Mouse (Mus musculus): Measurements from ENCODE around the gene Rrad. TPM values are rescaled to one million over a fixed set of nuclear protein-coding genes. Genes with fewer than 3 reads are reported as not detected.

Rrad gene
- polyA plus RNA-seq, 1 experiment from 2014 or later, result 1.5 TPM

DNA sequence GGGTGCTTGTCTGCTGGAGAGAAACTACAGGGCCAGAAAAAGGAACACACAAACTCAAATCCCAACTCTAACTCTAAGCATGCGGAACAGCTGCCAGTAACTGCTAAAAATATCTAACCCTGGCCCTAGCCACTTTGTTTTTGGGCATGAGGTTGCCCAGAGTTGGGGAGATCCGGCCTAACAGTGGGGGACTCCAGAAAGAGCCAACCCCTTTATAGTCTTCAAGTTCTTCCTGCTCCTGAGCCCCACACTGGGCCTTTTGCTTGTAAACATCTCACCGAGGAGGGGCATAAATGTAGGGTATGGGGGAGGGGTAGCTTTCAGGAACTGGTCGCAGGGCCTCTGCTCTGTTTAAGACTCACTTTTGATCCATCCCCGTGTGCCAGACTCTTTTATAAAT is 848 bp upstream of the Rrad start:
- H3K4me3 ChIP-seq, result no peak overlapping the region

DNA sequence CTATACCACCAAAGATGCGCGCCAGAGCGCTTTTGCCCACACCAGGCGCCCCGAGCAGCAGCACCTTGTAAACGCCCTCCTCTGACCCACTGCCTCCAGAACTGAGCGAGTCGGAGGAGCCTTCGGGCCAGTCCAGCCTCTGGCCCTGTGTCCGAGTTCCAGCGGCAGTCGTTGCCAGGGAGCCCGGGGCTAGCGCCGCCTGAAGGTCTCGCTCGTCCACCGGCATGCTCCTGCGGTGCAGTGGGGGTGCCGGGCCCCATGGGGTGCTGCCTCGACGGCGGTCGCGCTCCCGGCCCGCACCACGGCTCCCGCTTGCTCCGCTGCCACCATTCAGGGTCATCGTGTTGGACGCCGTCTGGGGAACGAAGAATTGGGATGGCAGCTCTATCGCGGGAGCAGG is 553 bp downstream of the Rrad start:
- peak; percentile 33 for DNase-seq (ENCODE audit: low spot score)
- under 1% methylated on average over 36 of the region's 36 CpGs for WGBS
- peaks cover 27% of the 10 kb centered on the region for H3K4me1 ChIP-seq (replicated peaks)
- peaks cover 43% of the 10 kb centered on the region for H3K27me3 ChIP-seq (ENCODE audit: insufficient read depth, poor library complexity, severe bottlenecking)
- peak overlapping the region; percentile 54 for H3K4me3 ChIP-seq
- peak overlapping the region; percentile 70; the same call in 1 of the 2 replicates for H3K27ac ChIP-seq
- no peaks in the 10 kb centered on the region for H3K9me3 ChIP-seq
- peaks cover 8% of the 10 kb centered on the region for H3K36me3 ChIP-seq

More for the DNA sequence above, 848 bp upstream of the Rrad start:
- peaks cover 13% of the 10 kb centered on the region for H3K36me3 ChIP-seq
- 34% methylated on average over 5 of the region's 5 CpGs for WGBS
- H3K27me3 ChIP-seq (ENCODE audit: insufficient read depth, poor library complexity, severe bottlenecking), result peaks cover 43% of the 10 kb centered on the region
- H3K27ac ChIP-seq, result no peak overlapping the region
- H3K9me3 ChIP-seq, result no peaks in the 10 kb centered on the region
- no peak for DNase-seq (ENCODE audit: low spot score)
- peaks cover 27% of the 10 kb centered on the region for H3K4me1 ChIP-seq (replicated peaks)

DNA sequence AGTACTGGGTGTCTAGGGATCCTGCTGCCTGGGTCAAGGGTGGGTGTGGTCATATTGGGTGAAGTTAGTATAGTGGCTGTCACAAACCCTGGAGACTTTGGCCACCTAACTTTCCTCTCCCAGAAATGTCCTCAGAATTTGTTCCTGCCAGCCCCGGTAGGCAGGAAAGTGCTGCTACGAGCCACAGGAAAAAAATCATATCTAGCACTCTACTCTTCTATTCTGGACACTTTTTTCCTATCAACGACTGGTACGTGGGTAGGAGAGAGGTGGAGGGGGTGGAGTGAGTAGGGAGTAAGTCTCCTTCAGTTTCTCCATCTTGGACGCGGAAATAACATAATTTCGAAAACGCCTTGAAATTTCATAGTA is 1.0 kb downstream of the Rrad start:
- H3K36me3 ChIP-seq, result peaks cover 3% of the 10 kb centered on the region
- no peak overlapping the region for H3K27ac ChIP-seq
- WGBS, result 37% methylated on average over 8 of the region's 8 CpGs
- peaks cover 27% of the 10 kb centered on the region for H3K4me1 ChIP-seq (replicated peaks)
- H3K4me3 ChIP-seq, result peak overlapping the region; percentile 54; the same call in 1 of the 2 replicates
- peaks cover 43% of the 10 kb centered on the region for H3K27me3 ChIP-seq (ENCODE audit: insufficient read depth, poor library complexity, severe bottlenecking)
- no peaks in the 10 kb centered on the region for H3K9me3 ChIP-seq
- DNase-seq (ENCODE audit: low spot score), result no peak

DNA sequence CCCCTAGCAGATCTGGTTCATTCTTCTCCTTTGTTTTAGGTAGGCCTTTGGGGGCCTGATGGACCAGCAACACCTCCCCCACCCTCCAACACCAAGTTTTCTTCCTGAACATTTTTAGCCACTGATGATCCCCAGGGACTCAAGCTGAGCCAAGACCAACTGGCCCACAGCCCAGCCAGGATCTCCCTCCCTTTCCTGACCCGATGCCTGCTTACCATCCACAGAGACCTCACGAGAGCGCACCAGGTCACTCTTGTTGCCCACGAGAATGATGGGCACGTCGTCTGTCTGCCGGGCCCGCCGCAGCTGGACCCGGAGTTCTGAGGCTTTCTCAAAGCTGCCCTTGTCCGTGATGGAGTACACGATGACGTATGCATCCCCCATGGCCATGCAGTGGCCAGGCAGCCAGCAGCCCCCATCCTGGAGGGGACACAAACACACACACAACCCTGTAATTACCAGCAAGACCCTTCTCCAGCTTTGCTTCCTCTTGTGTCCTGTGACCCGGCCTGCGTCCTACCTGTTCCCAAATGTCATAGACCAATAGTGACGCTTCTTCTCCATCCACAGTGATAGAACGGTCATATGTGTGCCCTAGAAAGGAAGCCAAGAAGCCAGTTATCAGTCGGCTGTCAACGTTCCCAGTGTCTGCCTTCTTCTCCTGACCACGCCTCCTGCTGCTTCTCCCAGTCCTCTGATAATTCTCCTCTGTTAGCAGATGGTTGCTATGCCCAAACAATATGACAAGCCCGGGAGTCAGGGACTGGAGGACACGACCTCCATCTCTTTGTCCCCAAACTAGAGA is 1.6 kb downstream of the Rrad start:
- WGBS, result 81% methylated on average over 22 of the region's 22 CpGs
- Histone ChIP-seq H3K27ac (no peak overlapping the region), H3K27me3 (ENCODE audit: insufficient read depth, poor library complexity, severe bottlenecking) (peaks cover 43% of the 10 kb centered on the region), H3K9me3 (no peaks in the 10 kb centered on the region), H3K4me3 (no peak overlapping the region), H3K4me1 (replicated peaks) (peaks cover 27% of the 10 kb centered on the region), H3K36me3 (no peaks in the 10 kb centered on the region)
- no peak for DNase-seq (ENCODE audit: low spot score)

DNA sequence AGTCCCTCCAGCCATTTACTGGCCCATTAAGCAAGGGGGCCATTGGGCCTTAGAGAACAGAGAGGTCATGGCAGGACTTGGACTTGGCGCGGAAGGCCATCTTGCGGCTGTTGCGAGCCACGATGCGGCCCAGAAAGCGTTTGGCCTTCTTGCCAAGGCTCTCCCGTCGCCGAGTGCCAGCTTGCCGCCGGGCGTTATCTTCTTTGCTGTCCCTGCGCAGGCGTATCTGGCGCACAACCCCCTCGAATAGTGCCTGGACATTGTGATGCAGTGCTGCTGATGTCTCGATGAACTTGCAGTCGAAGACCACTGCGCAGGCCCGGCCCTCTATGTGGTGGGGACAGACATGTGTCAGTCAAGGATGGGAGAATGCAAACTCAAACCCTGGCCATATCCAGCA is 2.7 kb downstream of the Rrad start:
- WGBS, result 96% methylated on average over 21 of the region's 21 CpGs

DNA sequence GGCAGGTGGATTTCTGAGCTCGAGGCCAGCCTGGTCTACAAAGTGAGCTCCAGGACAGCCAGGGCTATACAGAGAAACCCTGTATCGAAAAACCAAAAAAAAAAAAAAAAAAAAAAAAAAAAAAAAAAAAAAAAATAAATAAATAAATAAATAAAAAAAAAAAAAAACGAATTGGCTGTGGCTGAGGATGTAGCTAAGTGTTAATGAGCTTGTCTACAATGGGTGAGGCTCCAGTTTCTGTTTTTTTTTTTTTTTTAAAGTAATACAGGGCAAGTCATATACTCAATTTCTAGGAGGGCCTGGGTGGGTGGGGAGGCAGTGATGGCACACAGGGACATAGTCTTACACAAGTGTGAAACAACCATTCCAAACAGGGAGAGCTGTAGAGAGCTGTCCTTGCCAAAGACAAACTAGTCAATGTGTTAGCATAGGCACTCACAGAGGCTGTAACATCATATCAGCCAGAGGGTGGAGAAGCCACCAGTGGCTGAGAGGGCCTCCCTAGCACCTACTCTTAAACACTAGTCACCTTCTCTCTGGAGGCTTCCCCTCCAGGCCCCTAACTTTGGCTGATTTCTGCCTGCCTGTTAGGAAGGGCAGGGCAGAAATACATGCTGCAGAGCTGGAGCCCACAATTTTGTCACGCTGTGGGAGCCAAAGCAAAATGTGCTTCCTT is 3.9 kb downstream of the Rrad start:
- Histone ChIP-seq H3K27me3 (ENCODE audit: insufficient read depth, poor library complexity, severe bottlenecking) (peaks cover 39% of the 10 kb centered on the region), H3K36me3 (no peaks in the 10 kb centered on the region), H3K9me3 (no peaks in the 10 kb centered on the region), H3K27ac (no peak overlapping the region), H3K4me3 (no peak overlapping the region), H3K4me1 (replicated peaks) (peaks cover 27% of the 10 kb centered on the region)
- WGBS, result 73% methylated on average over 4 of the region's 4 CpGs
- no peak for DNase-seq (ENCODE audit: low spot score)

More for the DNA sequence above, 2.7 kb downstream of the Rrad start:
- H3K27ac ChIP-seq, result no peak overlapping the region
- peaks cover 43% of the 10 kb centered on the region for H3K27me3 ChIP-seq (ENCODE audit: insufficient read depth, poor library complexity, severe bottlenecking)
- no peaks in the 10 kb centered on the region for H3K9me3 ChIP-seq
- no peak for DNase-seq (ENCODE audit: low spot score)
- peaks cover 27% of the 10 kb centered on the region for H3K4me1 ChIP-seq (replicated peaks)
- no peak overlapping the region for H3K4me3 ChIP-seq
- H3K36me3 ChIP-seq, result no peaks in the 10 kb centered on the region

DNA sequence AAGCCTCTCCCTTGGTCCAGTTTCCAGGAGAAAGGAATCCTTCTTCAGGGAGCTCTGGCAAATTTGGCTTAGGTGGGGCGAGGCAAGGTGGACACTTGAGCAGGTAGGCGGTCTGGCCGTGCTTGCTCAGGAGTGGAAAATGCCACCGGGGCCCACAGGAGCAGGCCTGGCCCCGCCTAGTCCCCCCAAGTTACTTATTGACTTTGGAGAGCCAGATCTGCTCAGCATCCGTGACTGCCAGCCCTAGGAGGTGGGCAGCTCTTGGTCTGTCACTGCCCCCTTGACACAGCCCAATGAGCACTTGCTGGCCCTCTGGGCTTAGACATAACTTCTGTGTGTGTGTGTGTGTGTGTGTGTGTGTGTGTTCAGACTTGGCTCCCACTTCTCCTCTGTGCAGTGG is 7.0 kb downstream of the Rrad start, which contains the start of gene Cdh16:
Gene Cdh16, minus strand, starts transcription at position 236 of the 400 bp plus-strand sequence.
- Histone ChIP-seq H3K4me1 (replicated peaks) (0 out of 2 replicates have a peak, but pooled peaks cover under 1% of the 10 kb centered on the region), H3K9me3 (no peaks in the 10 kb centered on the region), H3K27ac (no peak within 1 kb of the TSS), H3K4me3 (no peak within 1 kb of the TSS), H3K27me3 (ENCODE audit: insufficient read depth, poor library complexity, severe bottlenecking) (peaks cover 9% of the 10 kb centered on the region), H3K36me3 (no peaks in the 10 kb centered on the region)
- no peak for DNase-seq (ENCODE audit: low spot score)
- 84% methylated on average over 6 of the region's 6 CpGs for WGBS

DNA sequence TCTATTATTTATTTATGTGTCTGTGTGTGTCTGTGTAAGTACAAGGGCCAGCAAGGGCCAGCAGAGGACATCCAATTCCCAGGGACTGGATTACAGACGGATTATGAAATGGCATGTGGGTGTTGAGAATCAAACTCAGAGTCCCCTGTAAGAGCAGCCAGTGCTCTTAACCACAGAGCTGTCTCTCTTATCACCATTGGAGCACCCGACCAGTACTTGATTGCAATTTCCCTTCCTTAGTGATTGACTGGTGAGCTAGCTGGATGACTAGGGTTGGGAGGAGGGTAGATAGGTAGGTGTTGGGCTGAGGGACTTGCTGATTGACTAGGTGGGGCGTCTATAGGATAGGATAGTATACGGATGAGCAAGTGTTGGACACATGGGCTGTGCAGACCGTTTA is 10.4 kb downstream of the Rrad start:
- Histone ChIP-seq H3K27me3 (ENCODE audit: insufficient read depth, poor library complexity, severe bottlenecking) (no peaks in the 10 kb centered on the region), H3K4me1 (replicated peaks) (no peaks in the 10 kb centered on the region), H3K27ac (no peak overlapping the region), H3K9me3 (no peaks in the 10 kb centered on the region), H3K4me3 (no peak overlapping the region), H3K36me3 (no peaks in the 10 kb centered on the region)
- DNase-seq (ENCODE audit: low spot score), result no peak
- WGBS, result 80% methylated on average over 5 of the region's 5 CpGs

DNA sequence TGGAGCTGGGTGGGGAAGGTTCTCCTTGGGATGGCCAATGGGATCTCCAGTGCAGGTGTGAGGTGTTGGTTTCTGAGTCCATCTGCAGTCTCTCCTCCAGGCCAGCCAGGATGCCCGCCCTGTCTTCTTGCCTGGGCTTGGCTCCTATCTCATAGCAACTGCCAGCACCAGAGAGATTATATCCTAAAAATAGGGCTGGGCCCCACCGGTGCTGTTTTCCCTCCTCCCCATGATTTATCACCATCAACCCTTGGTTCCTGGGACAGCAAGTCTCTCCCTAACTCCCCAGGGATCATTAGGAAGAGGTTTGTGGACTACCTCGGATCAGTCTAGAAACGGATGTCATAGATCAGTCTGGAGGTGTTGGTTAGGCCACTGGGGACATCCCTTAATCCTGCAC is 18.0 kb downstream of the Rrad start:
- no peak overlapping the region for H3K4me3 ChIP-seq
- no peak overlapping the region for H3K27ac ChIP-seq
- peaks cover 6% of the 10 kb centered on the region; the same call in 1 of the 2 replicates for H3K4me1 ChIP-seq (replicated peaks)
- no peaks in the 10 kb centered on the region for H3K36me3 ChIP-seq
- no peaks in the 10 kb centered on the region for H3K27me3 ChIP-seq (ENCODE audit: insufficient read depth, poor library complexity, severe bottlenecking)
- no peak for DNase-seq (ENCODE audit: low spot score)
- no peaks in the 10 kb centered on the region for H3K9me3 ChIP-seq
- WGBS, result 81% methylated on average over 4 of the region's 4 CpGs

DNA sequence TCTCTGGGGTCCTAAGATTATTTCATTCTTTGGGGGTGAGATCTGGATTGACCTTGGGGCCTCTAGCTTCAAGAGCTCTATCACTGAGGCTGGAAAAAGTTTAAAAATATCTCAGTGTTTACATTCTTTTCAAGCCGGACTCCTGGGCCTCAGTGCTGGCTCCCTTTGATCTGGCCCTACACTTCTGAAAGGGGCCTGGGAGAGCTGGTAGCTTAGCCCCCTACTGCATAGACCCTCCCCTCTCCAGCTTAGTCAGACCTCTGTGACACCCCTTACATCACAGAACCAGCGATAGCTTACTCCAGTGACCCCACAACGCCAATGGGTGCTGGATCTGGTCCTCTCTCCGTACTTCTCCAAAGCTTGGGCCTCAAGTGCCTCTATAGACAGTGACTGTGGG is 19.5 kb downstream of the Rrad start:
- Histone ChIP-seq H3K4me3 (no peak overlapping the region), H3K4me1 (replicated peaks) (peaks cover 6% of the 10 kb centered on the region; the same call in 1 of the 2 replicates), H3K9me3 (no peaks in the 10 kb centered on the region), H3K36me3 (no peaks in the 10 kb centered on the region), H3K27ac (no peak overlapping the region), H3K27me3 (ENCODE audit: insufficient read depth, poor library complexity, severe bottlenecking) (no peaks in the 10 kb centered on the region)
- DNase-seq (ENCODE audit: low spot score), result no peak
- 79% methylated on average over 4 of the region's 4 CpGs for WGBS

DNA sequence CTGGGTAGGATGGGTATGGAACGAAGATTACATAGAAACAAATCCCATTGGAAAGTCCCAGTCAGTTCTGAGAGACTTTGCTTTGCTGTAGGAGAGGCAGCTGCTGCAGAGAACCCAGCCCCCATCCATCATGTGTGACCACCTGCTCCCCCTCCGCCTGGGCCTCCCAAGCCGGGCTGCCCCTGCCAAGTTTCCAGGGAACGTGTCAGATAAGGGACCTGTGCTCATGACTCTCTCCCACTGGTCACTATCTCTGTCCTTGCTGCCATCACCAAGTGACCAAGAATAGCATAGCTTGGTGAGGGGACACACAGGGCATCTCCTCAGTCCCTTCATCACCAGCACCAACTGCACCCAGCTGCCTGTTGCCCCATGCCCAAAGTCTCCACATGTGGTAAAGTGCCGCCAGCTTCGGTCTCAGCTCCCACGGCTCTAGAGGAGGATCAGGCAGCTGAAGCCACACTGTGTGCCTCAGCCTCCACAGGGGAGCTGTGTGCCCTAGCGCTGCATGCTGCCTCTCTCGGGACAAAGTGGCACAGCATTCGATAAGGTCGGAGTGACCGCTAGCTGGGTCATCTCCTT is 20.9 kb downstream of the Rrad start:
- no peaks in the 10 kb centered on the region for H3K27me3 ChIP-seq (ENCODE audit: insufficient read depth, poor library complexity, severe bottlenecking)
- H3K9me3 ChIP-seq, result no peaks in the 10 kb centered on the region
- H3K36me3 ChIP-seq, result no peaks in the 10 kb centered on the region
- DNase-seq (ENCODE audit: low spot score), result no peak
- H3K4me3 ChIP-seq, result no peak overlapping the region
- no peak overlapping the region for H3K27ac ChIP-seq
- peaks cover 6% of the 10 kb centered on the region; the same call in 1 of the 2 replicates for H3K4me1 ChIP-seq (replicated peaks)
- WGBS, result 85% methylated on average over 12 of the region's 12 CpGs

DNA sequence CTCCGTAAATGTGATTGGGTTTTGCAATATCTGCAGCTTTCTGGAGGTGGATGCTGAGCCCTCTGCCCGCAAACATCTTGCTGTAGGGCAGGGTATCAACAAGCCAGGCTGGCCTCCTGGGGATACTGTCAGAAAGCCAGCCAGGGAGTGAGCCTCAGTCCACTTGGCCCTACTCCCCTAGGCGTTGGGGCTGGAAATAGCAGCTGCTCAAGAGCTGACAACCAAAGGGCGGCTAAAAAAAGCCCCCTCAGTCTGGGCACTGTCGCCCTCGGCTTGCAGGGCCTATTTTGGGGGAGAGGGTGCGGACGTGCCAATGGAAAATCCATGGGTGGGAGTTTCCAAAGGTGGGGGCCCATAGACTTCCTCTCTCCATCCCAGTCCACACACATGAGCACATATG is 21.9 kb downstream of the Rrad start:
- peaks cover 6% of the 10 kb centered on the region; the same call in 1 of the 2 replicates for H3K4me1 ChIP-seq (replicated peaks)
- H3K27me3 ChIP-seq (ENCODE audit: insufficient read depth, poor library complexity, severe bottlenecking), result no peaks in the 10 kb centered on the region; the same call in 1 of the 2 replicates
- no peak overlapping the region for H3K4me3 ChIP-seq
- WGBS, result 81% methylated on average over 8 of the region's 8 CpGs
- no peak for DNase-seq (ENCODE audit: low spot score)
- H3K9me3 ChIP-seq, result no peaks in the 10 kb centered on the region
- H3K27ac ChIP-seq, result no peak overlapping the region
- H3K36me3 ChIP-seq, result no peaks in the 10 kb centered on the region

DNA sequence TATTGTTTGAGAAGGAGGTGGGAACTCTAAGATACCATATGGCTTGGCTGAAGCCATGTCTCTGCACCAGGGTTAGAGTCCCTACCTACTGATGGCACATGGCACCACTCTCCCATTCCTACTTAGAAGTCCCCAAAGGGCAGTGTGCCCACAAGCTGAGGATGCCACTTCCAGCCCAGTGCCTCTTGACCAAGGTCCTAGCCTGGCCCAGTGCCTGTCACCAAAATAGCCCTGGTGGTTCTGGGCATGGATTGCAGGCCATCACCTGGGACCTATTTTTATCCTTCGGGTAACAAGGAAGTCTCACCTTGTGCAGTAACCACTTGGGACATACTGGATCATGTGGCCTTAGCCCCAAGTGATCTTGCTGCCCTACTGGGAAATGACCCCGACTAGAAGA is 23.2 kb downstream of the Rrad start:
- DNase-seq (ENCODE audit: low spot score), result no peak
- Histone ChIP-seq H3K4me1 (replicated peaks) (peaks cover 6% of the 10 kb centered on the region; the same call in 1 of the 2 replicates), H3K36me3 (no peaks in the 10 kb centered on the region), H3K27me3 (ENCODE audit: insufficient read depth, poor library complexity, severe bottlenecking) (no peaks in the 10 kb centered on the region; the same call in 1 of the 2 replicates), H3K9me3 (no peaks in the 10 kb centered on the region), H3K4me3 (no peak overlapping the region), H3K27ac (no peak overlapping the region)
- WGBS, result 85% methylated on average over 2 of the region's 2 CpGs

All from hindbrain, embryonic 10.5 days (tissue).